Mouse (Mus musculus): ENCODE results near the gene Myo10.

Myo10 gene

GRCm38 (mm10) chr15:25769524-25770255, 147.4 kb downstream of the Myo10 start:
- no peak for DNase-seq

- no peak for DNase-seq
These were observed 149.5 kb downstream of the Myo10 start for GRCm38 (mm10) chr15:25771782-25772181.

DNA sequence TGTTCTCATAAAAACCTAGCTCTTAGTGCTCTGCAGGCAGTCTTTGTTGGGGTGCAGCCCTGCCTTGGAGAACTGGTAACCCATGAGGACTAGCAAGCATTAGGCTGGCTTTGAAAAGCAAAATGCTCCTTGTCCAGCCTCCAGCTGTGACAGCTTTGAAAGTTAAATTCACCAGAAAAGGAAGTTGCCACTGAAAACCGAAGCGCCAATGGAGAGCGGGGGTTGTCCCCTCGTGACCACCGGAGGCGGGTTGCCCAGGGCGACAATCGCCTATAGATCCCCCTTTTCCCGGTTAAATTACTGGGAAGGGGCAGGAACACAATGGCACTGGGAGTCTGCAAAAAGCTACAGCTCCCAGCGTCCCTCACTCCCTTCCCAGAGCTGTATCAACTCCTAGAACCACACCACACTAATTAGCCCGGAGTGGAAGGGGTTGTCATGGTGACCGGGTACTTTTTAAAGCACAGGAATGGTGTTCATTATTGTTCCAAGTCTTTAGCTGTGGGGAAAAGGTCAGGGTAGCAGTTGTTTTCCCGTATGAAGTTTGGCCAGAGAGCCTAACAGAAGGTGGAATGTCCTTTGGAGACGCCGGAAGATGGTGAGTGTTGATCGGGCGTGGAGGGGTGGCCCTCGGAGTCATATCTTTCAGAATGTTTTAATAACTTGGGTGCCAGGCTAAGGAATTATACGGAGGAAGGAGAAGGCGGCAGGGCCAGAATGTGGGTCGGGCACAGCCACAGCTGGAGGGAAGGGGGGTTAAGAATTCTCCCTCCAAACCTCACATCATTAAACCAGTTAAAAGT, 151.6 kb downstream of the Myo10 start:
- peak; percentile 25 for DNase-seq

DNA sequence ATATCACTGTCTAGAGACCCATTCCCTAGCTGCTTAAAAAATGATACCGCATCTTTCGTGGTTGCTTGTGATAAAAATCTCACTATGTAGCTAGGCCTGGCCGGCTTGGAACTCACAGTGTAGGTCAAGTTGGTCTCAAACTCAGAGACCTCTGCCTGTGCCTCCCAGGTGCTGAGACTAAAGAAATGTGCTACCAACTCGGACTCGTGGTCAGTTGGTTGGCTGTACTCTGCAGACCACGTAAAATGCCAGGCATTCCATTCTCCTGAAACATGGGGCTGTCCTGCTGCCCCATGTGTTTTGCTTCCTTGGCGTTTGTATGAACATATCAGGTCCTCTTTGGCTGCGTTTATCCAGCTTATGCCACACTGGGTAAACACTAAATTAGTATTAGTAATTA, 156.6 kb downstream of the Myo10 start:
- no peak for DNase-seq

GRCm38 (mm10) chr15:25779522-25780191, 157.3 kb downstream of the Myo10 start:
- DNase-seq = no peak

GRCm38 (mm10) chr15:25781053-25781452, 158.7 kb downstream of the Myo10 start:
- DNase-seq = no peak

GRCm38 (mm10) chr15:25785456-25786390, 163.4 kb downstream of the Myo10 start:
- DNase-seq = no peak

DNA sequence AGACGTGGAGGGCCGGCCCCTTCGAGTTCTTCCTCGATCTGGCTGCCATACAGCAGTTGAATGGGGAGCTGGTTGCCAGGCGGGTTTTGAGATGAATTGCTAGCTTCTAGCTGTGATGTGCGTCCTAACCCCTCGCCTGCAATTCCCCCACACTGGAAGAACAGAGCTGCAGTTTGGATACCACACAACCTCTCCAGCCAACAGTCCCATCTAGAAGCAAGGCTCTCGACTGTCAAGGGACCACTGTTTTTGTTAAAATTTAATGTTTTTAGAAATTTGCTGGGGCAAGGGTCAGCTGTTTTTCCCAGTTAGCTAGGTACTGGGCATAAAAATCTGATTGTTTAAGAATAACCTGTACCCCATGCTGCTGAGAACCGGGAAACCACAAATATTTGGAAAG, 165.1 kb downstream of the Myo10 start:
- DNase-seq = no peak

DNA sequence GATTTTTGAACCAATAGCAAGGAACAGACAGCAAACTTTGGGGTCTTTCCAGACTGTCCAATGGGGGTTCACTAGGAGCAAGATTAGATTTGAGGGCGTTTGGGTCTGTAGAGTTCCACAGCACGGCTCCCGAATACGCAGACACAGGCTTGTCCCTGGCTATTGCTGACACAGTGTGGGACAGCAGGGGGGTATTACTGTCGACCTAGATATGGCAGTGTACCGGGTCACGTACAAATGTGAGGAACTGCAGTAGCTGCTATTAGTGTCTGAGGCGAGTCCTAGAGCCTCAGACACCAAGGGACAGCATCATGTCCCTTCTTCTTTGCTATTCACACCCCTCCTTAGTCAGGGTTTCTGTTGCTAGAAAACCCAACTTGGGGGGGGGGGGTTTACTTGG, 165.6 kb downstream of the Myo10 start:
- no peak for DNase-seq

DNA sequence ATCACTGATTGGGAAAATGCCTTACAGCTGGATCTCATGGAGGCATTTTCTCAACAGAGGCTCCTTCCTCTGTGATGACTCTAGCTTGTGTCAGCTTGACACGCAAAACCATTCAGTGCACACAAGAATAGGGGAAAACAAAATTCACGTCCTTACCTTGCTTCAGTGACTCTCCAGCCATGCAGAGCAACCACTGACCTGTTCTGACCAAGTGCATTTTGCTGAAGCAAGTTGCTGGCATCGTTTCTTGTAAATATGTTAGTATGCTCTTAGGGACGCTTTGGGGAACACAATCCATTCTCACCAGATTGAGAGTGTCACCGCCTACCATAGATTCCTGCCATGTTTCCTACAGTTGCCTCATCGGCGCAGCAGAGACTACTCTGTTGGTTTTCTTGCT, 166.2 kb downstream of the Myo10 start:
- DNase-seq = no peak

DNA sequence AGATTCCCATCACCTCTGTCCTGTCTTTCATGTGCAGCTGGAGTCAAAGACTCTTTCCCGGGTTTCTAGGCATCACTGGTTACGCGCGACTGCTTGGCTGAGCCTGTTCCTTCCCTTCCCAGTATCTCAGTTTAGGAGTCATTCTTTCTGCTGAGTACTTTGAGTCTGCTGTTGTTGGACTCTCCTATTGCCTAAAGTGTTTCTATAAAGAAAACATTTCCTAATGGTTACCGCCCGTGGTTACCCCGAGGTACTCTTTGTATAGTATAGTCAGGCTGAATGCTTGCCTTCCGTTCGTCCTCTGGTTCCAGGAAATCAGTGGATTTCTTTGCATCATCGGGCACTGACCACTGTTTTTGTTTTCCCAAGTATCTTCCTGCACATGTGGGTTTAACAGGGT, 166.9 kb downstream of the Myo10 start:
- DNase-seq = no peak

- no peak for DNase-seq
These were observed 169.5 kb downstream of the Myo10 start for GRCm38 (mm10) chr15:25791660-25792353.

DNA sequence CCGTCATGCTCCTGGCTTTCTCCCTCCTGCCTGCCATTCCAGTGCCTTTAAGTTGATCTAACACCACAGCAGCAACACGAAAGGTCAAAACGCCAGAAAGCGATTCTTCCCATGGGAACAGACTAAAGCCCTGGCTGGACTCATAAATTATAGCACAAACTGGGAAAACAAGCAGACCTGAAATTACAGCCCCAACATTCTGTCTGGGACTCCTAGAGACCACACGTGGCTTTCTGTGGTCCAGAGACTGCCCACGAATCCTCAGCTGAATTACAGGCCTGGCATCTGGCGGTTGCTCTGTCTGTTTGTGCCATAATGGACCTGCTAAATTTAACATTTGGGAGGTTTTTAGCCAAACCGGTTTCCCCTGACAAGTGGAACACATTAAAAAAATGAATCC, 171.8 kb downstream of the Myo10 start:
- DNase-seq = no peak

GRCm38 (mm10) chr15:25795496-25795895, 173.2 kb downstream of the Myo10 start:
- no peak for DNase-seq

DNA sequence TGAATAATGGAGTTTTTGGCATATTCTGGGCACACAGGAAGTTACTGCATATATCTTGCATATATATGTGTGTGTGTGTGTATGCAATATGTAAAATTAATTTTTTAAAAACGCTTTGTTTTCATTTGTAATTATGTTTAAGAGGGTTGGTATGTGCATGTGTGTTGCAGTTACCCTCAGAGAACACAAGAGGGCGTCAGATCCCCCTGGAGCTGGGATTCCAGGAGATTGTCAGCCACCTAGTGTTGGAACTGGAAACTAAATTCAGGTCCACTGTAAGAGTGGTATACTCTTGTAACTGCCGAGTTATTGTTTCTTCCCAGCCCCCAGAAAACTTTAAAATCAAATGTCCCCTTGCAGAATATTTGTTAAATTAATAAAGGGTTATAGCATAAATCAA, 174.0 kb downstream of the Myo10 start:
- DNase-seq = no peak

GRCm38 (mm10) chr15:25797179-25797578, 174.9 kb downstream of the Myo10 start:
- DNase-seq = no peak

GRCm38 (mm10) chr15:25797888-25798287, 175.6 kb downstream of the Myo10 start:
- DNase-seq = no peak

DNA sequence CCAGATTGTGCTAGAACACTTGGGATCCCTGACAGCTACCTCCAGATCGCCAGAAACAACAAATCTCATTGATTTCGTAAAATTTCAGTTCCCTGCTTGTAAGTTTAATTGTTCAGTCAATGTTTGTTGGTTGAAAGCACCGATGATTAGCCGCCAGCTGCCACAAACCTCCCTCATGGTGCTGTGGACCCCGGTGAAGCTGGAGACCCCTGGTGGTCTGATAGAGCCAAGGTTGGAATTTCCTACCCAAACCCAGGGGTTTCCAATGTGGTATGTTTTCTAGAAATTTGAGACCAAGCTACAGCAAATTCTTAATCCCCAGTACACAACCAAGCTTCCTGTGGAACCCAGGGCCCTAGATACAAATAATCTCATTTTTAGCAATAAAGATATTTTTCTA, 179.4 kb downstream of the Myo10 start:
- no peak for DNase-seq

DNA sequence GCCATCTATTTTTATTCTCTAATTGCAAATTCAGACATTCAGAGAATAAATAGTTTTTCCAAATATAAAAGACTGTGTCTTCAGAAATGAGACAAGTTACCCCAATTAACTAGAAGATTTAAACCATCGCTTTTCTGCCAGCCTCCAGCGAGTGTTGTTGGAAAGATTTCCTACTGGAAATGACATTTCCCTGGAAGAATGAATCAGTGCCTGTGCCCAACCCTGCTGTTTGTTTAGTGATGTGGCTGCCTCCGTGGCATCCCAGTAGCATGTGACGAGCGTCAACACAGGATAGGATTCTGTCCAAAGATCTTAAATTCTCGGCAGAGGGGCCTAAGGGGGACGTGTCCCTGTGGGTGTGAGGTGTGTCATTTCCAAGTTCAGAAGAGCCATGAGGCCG, 179.9 kb downstream of the Myo10 start:
- no peak for DNase-seq

DNA sequence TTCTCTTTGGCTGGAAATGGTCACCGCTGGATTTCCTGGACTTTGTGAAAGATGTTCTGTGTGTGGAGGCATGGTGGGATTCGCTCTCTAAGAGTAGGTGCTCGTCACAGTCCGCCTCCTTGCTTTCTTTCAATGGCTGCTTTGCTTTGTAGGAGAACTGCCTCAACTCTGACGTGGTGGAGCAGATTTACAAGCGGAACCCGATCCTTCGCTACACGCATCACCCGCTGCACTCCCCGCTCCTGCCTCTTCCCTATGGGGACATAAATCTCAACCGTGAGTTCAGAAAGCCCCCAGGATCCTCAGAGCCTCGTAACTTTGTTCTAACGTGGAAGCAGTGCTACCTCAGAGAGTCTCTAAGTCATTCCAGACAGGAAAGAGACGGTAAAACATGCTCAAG, 180.8 kb downstream of the Myo10 start:
- DNase-seq = no peak

DNA sequence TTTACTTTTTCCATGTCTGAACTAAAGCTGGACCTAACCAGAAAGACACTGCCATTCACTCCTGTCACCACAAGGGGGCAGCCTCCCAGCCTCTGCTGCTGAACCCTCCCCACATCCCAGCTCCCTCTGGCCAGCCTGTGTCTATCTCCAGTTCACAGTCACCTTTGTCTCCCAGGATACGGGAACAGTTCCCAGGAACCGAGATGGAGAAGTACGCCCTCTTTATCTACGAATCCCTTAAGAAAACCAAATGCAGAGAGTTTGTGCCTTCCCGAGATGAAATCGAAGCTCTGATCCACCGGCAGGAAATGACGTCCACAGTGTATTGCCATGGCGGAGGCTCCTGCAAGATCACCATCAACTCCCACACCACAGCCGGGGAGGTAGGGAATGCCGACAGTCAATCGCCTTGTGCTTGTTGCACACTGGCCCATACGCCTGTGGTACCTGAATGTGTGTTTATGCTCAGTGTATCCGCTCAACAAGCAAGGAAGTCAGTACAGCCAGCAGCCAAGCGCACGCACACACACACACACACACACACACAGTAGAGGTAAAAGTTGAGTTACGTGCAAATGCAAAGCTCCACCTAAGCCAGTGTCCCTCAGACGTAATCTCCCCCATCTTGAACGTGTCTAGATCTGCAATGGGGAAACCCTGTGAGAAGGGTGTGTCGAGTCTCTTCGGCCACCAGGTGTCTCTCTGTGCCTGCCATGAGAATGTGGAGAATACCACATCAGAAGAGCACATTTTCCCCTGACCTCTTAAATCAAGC, 183.2 kb downstream of the Myo10 start:
- peak; percentile 57 for DNase-seq
